Mouse (Mus musculus): ENCODE data around the gene Mtap.
A peak's percentile ranks its signal among the peaks of the same experiment; 100 is the strongest.

Mtap gene

GRCm38 (mm10) chr4:89136906-89137541 is at the start of gene Mtap:
Gene Mtap, plus strand, starts transcription at chr4:89137122.
- peak; percentile 89 for DNase-seq

- DNase-seq, result no peak
Observed at GRCm38 (mm10) chr4:89089110-89089509, 47.8 kb upstream of the Mtap start.

GRCm38 (mm10) chr4:89090217-89090616 is 46.7 kb upstream of the Mtap start:
- no peak for DNase-seq

GRCm38 (mm10) chr4:89092153-89092552 is 44.8 kb upstream of the Mtap start:
- DNase-seq, result no peak

- no peak for DNase-seq
Observed at GRCm38 (mm10) chr4:89094773-89095172, 42.1 kb upstream of the Mtap start.

GRCm38 (mm10) chr4:89098261-89098660 is 38.7 kb upstream of the Mtap start:
- DNase-seq, result no peak

GRCm38 (mm10) chr4:89101276-89101675 is 35.6 kb upstream of the Mtap start:
- DNase-seq, result no peak

GRCm38 (mm10) chr4:89102283-89102682 is 34.6 kb upstream of the Mtap start:
- no peak for DNase-seq

- DNase-seq, result no peak
Observed at GRCm38 (mm10) chr4:89105486-89105885, 31.4 kb upstream of the Mtap start.

- no peak for DNase-seq
Observed at GRCm38 (mm10) chr4:89106505-89106904, 30.4 kb upstream of the Mtap start.

- no peak for DNase-seq
Observed at GRCm38 (mm10) chr4:89112168-89112710, 24.7 kb upstream of the Mtap start.

GRCm38 (mm10) chr4:89112782-89113181 is 24.1 kb upstream of the Mtap start:
- no peak for DNase-seq

GRCm38 (mm10) chr4:89116006-89116405 is 20.9 kb upstream of the Mtap start:
- no peak for DNase-seq

GRCm38 (mm10) chr4:89119900-89120299 is 17.0 kb upstream of the Mtap start:
- no peak for DNase-seq

- DNase-seq, result no peak
Observed at GRCm38 (mm10) chr4:89120353-89120752, 16.6 kb upstream of the Mtap start.

- DNase-seq, result no peak
Observed at GRCm38 (mm10) chr4:89123446-89124243, 13.3 kb upstream of the Mtap start.

- no peak for DNase-seq
Observed at GRCm38 (mm10) chr4:89127674-89128073, 9.2 kb upstream of the Mtap start.

- peak; percentile 69 for DNase-seq
Observed at GRCm38 (mm10) chr4:89128080-89128936, 8.6 kb upstream of the Mtap start.

GRCm38 (mm10) chr4:89128937-89129277 is 8.0 kb upstream of the Mtap start:
- DNase-seq, result no peak

GRCm38 (mm10) chr4:89129311-89129913 is 7.5 kb upstream of the Mtap start:
- peak; percentile 82 for DNase-seq

- DNase-seq, result no peak
Observed at GRCm38 (mm10) chr4:89131795-89132194, 5.1 kb upstream of the Mtap start.

GRCm38 (mm10) chr4:89136356-89136755 is 566 bp upstream of the Mtap start:
- DNase-seq, result no peak
